Mouse (Mus musculus) midbrain, embryonic 13.5 days (tissue): Measurements from ENCODE around the gene Irgm1. TPM values are rescaled to one million over a fixed set of nuclear protein-coding genes. Genes with fewer than 3 reads are reported as not detected.

ENCODE experiments used
- ATAC-seq: fragments of 200-750 bp; cut with Nextera tagmentation; 2 replicates; pipeline ENCODE4 v1.8.0; 2017; ENCODE audit warnings: mild to moderate bottlenecking, moderate TSS enrichment, moderate library complexity
- H3K27ac ChIP-seq: fragments of 300-500 bp; sonication (generic); 2 replicates; pipeline ENCODE4 v1.5.1; 2015; ENCODE audit warnings: inconsistent platforms, mild to moderate bottlenecking, moderate library complexity
- H3K27me3 ChIP-seq: fragments of 300-500 bp; sonication (generic); 2 replicates; pipeline ENCODE4 v1.6.1; 2015; ENCODE audit warnings: mild to moderate bottlenecking, inconsistent platforms
- H3K36me3 ChIP-seq: fragments of 300-500 bp; sonication (generic); 2 replicates; pipeline ENCODE4 v1.6.1; 2015; ENCODE audit warnings: mild to moderate bottlenecking, inconsistent platforms
- H3K4me1 ChIP-seq: fragments of 300-500 bp; sonication (generic); replicated peaks from 2 replicates; pipeline ENCODE4 v1.6.1; 2015; ENCODE audit warnings: inconsistent platforms
- H3K4me2 ChIP-seq: fragments of 300-500 bp; sonication (generic); replicated peaks from 2 replicates; pipeline ENCODE4 v1.6.1; 2015; ENCODE audit warnings: moderate library complexity, mild to moderate bottlenecking, inconsistent platforms
- H3K4me3 ChIP-seq: fragments of 300-500 bp; sonication (generic); replicated peaks from 2 replicates; pipeline ENCODE4 v1.5.1; 2015; ENCODE audit warnings: mild to moderate bottlenecking, inconsistent platforms
- H3K9ac ChIP-seq: fragments of 300-500 bp; sonication (generic); replicated peaks from 2 replicates; pipeline ENCODE4 v1.6.1; 2015; ENCODE audit warnings: mild to moderate bottlenecking, inconsistent platforms
- H3K9me3 ChIP-seq: fragments of 300-500 bp; sonication (generic); 2 replicates; pipeline ENCODE4 v1.6.1; 2016; ENCODE audit warnings: mild to moderate bottlenecking, inconsistent platforms
- WGBS: fragments of 180-500 bp; shearing (Covaris S2); methylation state at CpG from one replicate; pipeline ENCODE4 v1.1.7; 2015; 5-methylcytosine and 5-hydroxymethylcytosine counted together
- polyA plus RNA-seq: library from polyadenylated mRNA; unstranded; fragments of >200 nt; fragmentation: Nextera tagmentation; extraction: Ambion mirVana; gene quantifications from 2 replicates; pipeline ENCODE4 v1.2.1, GENCODE M21; 2015

Irgm1 gene
- polyA plus RNA-seq, 1 experiment from 2014 or later = 1.8 TPM

- no peak for ATAC-seq
- H3K4me3 ChIP-seq = peak overlapping the region; percentile 88
- no peak overlapping the region for H3K27ac ChIP-seq
- peaks cover 15% of the 10 kb centered on the region for H3K4me1 ChIP-seq
- WGBS = 65% methylated on average over 10 of the region's 10 CpGs
- H3K9me3 ChIP-seq = no peaks in the 10 kb centered on the region
- H3K4me2 ChIP-seq = peak overlapping the region; percentile 87
- H3K36me3 ChIP-seq = no peaks in the 10 kb centered on the region
- peaks cover 40% of the 10 kb centered on the region for H3K27me3 ChIP-seq
- no peak overlapping the region for H3K9ac ChIP-seq
Observed at GRCm38 (mm10) chr11:48838879-48839680, 32.4 kb downstream of the Irgm1 start.

- Histone ChIP-seq H3K27me3 (peaks cover 40% of the 10 kb centered on the region), H3K9me3 (no peaks in the 10 kb centered on the region), H3K4me1 (peaks cover 15% of the 10 kb centered on the region), H3K4me2 (peak overlapping the region; percentile 87), H3K27ac (no peak overlapping the region), H3K36me3 (no peaks in the 10 kb centered on the region), H3K9ac (peak overlapping the region; percentile 79), H3K4me3 (peak overlapping the region; percentile 88)
- peak; percentile 40 for ATAC-seq
- WGBS = 3% methylated on average over 16 of the region's 16 CpGs
Observed at GRCm38 (mm10) chr11:48838181-48838797, 33.2 kb downstream of the Irgm1 start.

- H3K27ac ChIP-seq = peak overlapping the region; percentile 61
- peak overlapping the region; percentile 79 for H3K9ac ChIP-seq
- H3K9me3 ChIP-seq = no peaks in the 10 kb centered on the region
- H3K4me3 ChIP-seq = peak overlapping the region; percentile 88
- H3K27me3 ChIP-seq = peaks cover 40% of the 10 kb centered on the region
- peak; percentile 69 for ATAC-seq
- H3K4me2 ChIP-seq = peak overlapping the region; percentile 87
- H3K36me3 ChIP-seq = no peaks in the 10 kb centered on the region
- peaks cover 15% of the 10 kb centered on the region for H3K4me1 ChIP-seq
- WGBS = under 1% methylated on average over 76 of the region's 77 CpGs
Observed at GRCm38 (mm10) chr11:48837310-48838180, 33.9 kb downstream of the Irgm1 start.

- Histone ChIP-seq H3K9me3 (no peaks in the 10 kb centered on the region), H3K27me3 (peaks cover 40% of the 10 kb centered on the region), H3K36me3 (no peaks in the 10 kb centered on the region), H3K9ac (peak overlapping the region; percentile 79), H3K27ac (no peak overlapping the region), H3K4me3 (peak overlapping the region; percentile 88), H3K4me1 (peaks cover 15% of the 10 kb centered on the region), H3K4me2 (peak overlapping the region; percentile 87)
- 7% methylated on average over 11 of the region's 11 CpGs for WGBS
- ATAC-seq = peak; percentile 44; the same call in 1 of the 2 replicates
Observed at GRCm38 (mm10) chr11:48836990-48837309, 34.5 kb downstream of the Irgm1 start.

- 76% methylated on average over 6 of the region's 6 CpGs for WGBS
- H3K27me3 ChIP-seq = peaks cover 37% of the 10 kb centered on the region
- peaks cover 15% of the 10 kb centered on the region for H3K4me1 ChIP-seq
- H3K36me3 ChIP-seq = no peaks in the 10 kb centered on the region
- H3K9ac ChIP-seq = no peak overlapping the region
- no peak overlapping the region for H3K27ac ChIP-seq
- no peak overlapping the region for H3K4me3 ChIP-seq
- no peak for ATAC-seq
- H3K9me3 ChIP-seq = no peaks in the 10 kb centered on the region
- H3K4me2 ChIP-seq = no peak overlapping the region
Observed at GRCm38 (mm10) chr11:48835923-48836322, 35.6 kb downstream of the Irgm1 start.

GRCm38 (mm10) chr11:48833731-48834639 is 37.5 kb downstream of the Irgm1 start:
- H3K4me1 ChIP-seq = peaks cover 15% of the 10 kb centered on the region
- peak overlapping the region; percentile 58 for H3K9ac ChIP-seq
- peak overlapping the region; percentile 59 for H3K4me2 ChIP-seq
- peak overlapping the region; percentile 8; the same call in 1 of the 2 replicates for H3K27ac ChIP-seq
- no peaks in the 10 kb centered on the region for H3K36me3 ChIP-seq
- H3K4me3 ChIP-seq = peak overlapping the region; percentile 49
- H3K27me3 ChIP-seq = peaks cover 25% of the 10 kb centered on the region
- peak; percentile 80 for ATAC-seq
- H3K9me3 ChIP-seq = no peaks in the 10 kb centered on the region
- under 1% methylated on average over 30 of the region's 30 CpGs for WGBS

GRCm38 (mm10) chr11:48833078-48833730 is 38.3 kb downstream of the Irgm1 start:
- Histone ChIP-seq H3K9me3 (no peaks in the 10 kb centered on the region), H3K27ac (no peak overlapping the region), H3K27me3 (peaks cover 25% of the 10 kb centered on the region), H3K36me3 (no peaks in the 10 kb centered on the region), H3K4me3 (peak overlapping the region; percentile 49), H3K4me1 (peaks cover 9% of the 10 kb centered on the region), H3K9ac (no peak overlapping the region), H3K4me2 (peak overlapping the region; percentile 59; the same call in 1 of the 2 replicates)
- 43% methylated on average over 9 of the region's 9 CpGs for WGBS
- ATAC-seq = 0 out of 2 replicates have a peak, but pooled peaks have one; percentile 0

GRCm38 (mm10) chr11:48831273-48831672 is 40.2 kb downstream of the Irgm1 start:
- 68% methylated on average over 2 of the region's 2 CpGs for WGBS
- H3K4me2 ChIP-seq = no peak overlapping the region
- H3K27me3 ChIP-seq = peaks cover 22% of the 10 kb centered on the region
- no peak overlapping the region for H3K4me3 ChIP-seq
- H3K9me3 ChIP-seq = no peaks in the 10 kb centered on the region
- ATAC-seq = no peak
- peaks cover 10% of the 10 kb centered on the region for H3K4me1 ChIP-seq
- no peaks in the 10 kb centered on the region for H3K36me3 ChIP-seq
- H3K9ac ChIP-seq = no peak overlapping the region
- no peak overlapping the region for H3K27ac ChIP-seq

- ATAC-seq = no peak
- Histone ChIP-seq H3K36me3 (no peaks in the 10 kb centered on the region), H3K4me3 (no peak overlapping the region), H3K4me1 (peaks cover 10% of the 10 kb centered on the region), H3K9me3 (no peaks in the 10 kb centered on the region), H3K9ac (no peak overlapping the region), H3K27me3 (peaks cover 12% of the 10 kb centered on the region; the same call in 1 of the 2 replicates), H3K4me2 (no peak overlapping the region), H3K27ac (no peak overlapping the region)
- WGBS = 77% methylated on average over 2 of the region's 2 CpGs
Observed at GRCm38 (mm10) chr11:48830279-48830678, 41.2 kb downstream of the Irgm1 start.

GRCm38 (mm10) chr11:48827926-48828325 is 43.6 kb downstream of the Irgm1 start:
- peaks cover 26% of the 10 kb centered on the region for H3K27me3 ChIP-seq
- 70% methylated on average over 6 of the region's 6 CpGs for WGBS
- H3K4me2 ChIP-seq = no peak overlapping the region
- H3K9me3 ChIP-seq = no peaks in the 10 kb centered on the region
- no peak overlapping the region for H3K27ac ChIP-seq
- ATAC-seq = no peak
- H3K9ac ChIP-seq = no peak overlapping the region
- H3K36me3 ChIP-seq = no peaks in the 10 kb centered on the region
- peaks cover 23% of the 10 kb centered on the region for H3K4me1 ChIP-seq
- no peak overlapping the region for H3K4me3 ChIP-seq
